Mouse (Mus musculus): Measurements from ENCODE around the gene Inpp5d.

GRCm38 (mm10) chr1:87660740-87661139 lies 40.6 kb downstream of the Inpp5d start:
- TF ChIP-seq EP300 (IDR thresholded peaks at IDR 0.05) (no peak), CTCF (IDR thresholded peaks at IDR 0.05) (peak; percentile 17; the same call in 1 of the 2 replicates)
